Mouse (Mus musculus): Measurements from ENCODE around the gene Wdr20rt. TPM values are rescaled to one million over a fixed set of nuclear protein-coding genes. Genes with fewer than 3 reads are reported as not detected.

The Wdr20rt gene
- polyA plus RNA-seq (2015; fragmentation: Nextera tagmentation; extraction: Ambion mirVana) = not detected in 2 replicates

GRCm38 (mm10) chr12:65225467-65225945 lies at the start of gene Wdr20rt:
Gene Wdr20rt (plus strand): TSS chr12:65225517.

Other genes starting within 250 kb of the Wdr20rt start
- gene Prpf39, start 189.2 kb upstream of the Wdr20rt start, polyA plus RNA-seq (2015; fragmentation: Nextera tagmentation; extraction: Ambion mirVana) = 22.5 and 25.3 TPM in 2 replicates
- 147 and 174 TPM in 2 replicates for gene Fkbp3, start 151.5 kb upstream of the Wdr20rt start, polyA plus RNA-seq (2015; fragmentation: Nextera tagmentation; extraction: Ambion mirVana)
- gene Fancm, start 149.9 kb upstream of the Wdr20rt start, polyA plus RNA-seq (2015; fragmentation: Nextera tagmentation; extraction: Ambion mirVana) = 1.8 and 3.1 TPM in 2 replicates
- 7.8 and 11.8 TPM in 2 replicates for gene Mis18bp1, start 52.9 kb upstream of the Wdr20rt start, polyA plus RNA-seq (2015; fragmentation: Nextera tagmentation; extraction: Ambion mirVana)